Mouse (Mus musculus): Measurements from ENCODE around the gene Adamts10. TPM values are rescaled to one million over a fixed set of nuclear protein-coding genes. Genes with fewer than 3 reads are reported as not detected.

Adamts10 gene
- polyA plus RNA-seq, 1 experiment from 2014 or later: 64.7 TPM

DNA sequence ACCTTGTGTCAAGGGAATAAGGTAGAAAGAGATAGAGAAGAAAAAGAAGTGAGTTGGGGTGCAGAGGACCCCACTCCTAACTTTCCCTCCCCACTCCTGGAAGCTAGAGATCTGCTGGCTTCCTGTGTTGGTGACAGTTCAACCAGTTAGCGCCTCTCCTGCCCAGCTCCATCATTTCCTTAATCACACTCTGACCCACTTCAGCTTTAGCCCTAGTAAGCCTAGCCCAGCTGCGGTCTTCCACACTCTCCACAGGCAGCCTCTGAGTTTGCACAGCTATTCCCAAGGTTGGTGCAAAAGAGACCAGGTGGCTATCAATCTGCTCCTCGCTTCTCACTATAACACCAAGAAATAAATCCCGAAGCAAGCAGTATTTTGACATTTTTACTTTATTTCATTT lies 15.9 kb downstream of the Adamts10 start:
- H3K9ac ChIP-seq (replicated peaks; ENCODE audit: low read depth, low read length): no peak overlapping the region
- peaks cover 35% of the 10 kb centered on the region for H3K36me3 ChIP-seq (ENCODE audit: control insufficient read depth, insufficient read depth, low read length)
- H3K4me2 ChIP-seq (replicated peaks; ENCODE audit: low read depth, low read length): no peak overlapping the region
- H3K4me3 ChIP-seq (ENCODE audit: low read depth, low read length): no peak overlapping the region
- no peaks in the 10 kb centered on the region for H3K9me3 ChIP-seq (ENCODE audit: control insufficient read depth, low read depth, low read length)
- H3K27me3 ChIP-seq (ENCODE audit: control insufficient read depth, insufficient read depth, low read length): no peaks in the 10 kb centered on the region
- H3K4me1 ChIP-seq (ENCODE audit: control insufficient read depth, insufficient read depth, low read length): no peaks in the 10 kb centered on the region
- ATAC-seq (ENCODE audit: insufficient number of reproducible peaks, insufficient read depth, low FRiP score, low read depth): no peak
- no peak overlapping the region for H3K27ac ChIP-seq (ENCODE audit: low read length)
- WGBS: 90% methylated on average over 4 of the region's 4 CpGs

DNA sequence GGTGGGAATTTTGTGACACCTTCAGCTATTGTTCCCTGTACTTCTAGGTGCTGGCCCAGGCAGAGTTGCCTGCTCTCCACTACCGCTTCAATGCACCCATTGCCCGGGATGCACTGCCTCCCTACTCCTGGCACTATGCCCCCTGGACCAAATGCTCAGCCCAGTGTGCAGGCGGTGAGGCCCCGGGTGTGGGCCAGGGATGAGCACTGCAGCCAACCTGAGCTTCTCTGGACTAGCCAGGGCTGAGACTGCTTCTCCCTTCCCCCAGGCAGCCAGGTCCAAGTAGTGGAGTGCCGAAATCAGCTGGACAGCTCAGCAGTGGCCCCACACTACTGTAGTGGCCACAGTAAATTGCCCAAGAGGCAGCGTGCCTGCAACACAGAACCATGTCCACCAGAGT lies 25.2 kb downstream of the Adamts10 start:
- no peaks in the 10 kb centered on the region for H3K9me3 ChIP-seq (ENCODE audit: control insufficient read depth, low read depth, low read length)
- no peak overlapping the region for H3K27ac ChIP-seq (ENCODE audit: low read length)
- no peaks in the 10 kb centered on the region for H3K4me1 ChIP-seq (ENCODE audit: control insufficient read depth, insufficient read depth, low read length)
- H3K9ac ChIP-seq (replicated peaks; ENCODE audit: low read depth, low read length): no peak overlapping the region
- H3K4me3 ChIP-seq (ENCODE audit: low read depth, low read length): no peak overlapping the region
- ATAC-seq (ENCODE audit: insufficient number of reproducible peaks, insufficient read depth, low FRiP score, low read depth): no peak
- H3K27me3 ChIP-seq (ENCODE audit: control insufficient read depth, insufficient read depth, low read length): no peaks in the 10 kb centered on the region
- WGBS: 94% methylated on average over 6 of the region's 6 CpGs
- H3K4me2 ChIP-seq (replicated peaks; ENCODE audit: low read depth, low read length): no peak overlapping the region
- H3K36me3 ChIP-seq (ENCODE audit: control insufficient read depth, insufficient read depth, low read length): peaks cover 27% of the 10 kb centered on the region

DNA sequence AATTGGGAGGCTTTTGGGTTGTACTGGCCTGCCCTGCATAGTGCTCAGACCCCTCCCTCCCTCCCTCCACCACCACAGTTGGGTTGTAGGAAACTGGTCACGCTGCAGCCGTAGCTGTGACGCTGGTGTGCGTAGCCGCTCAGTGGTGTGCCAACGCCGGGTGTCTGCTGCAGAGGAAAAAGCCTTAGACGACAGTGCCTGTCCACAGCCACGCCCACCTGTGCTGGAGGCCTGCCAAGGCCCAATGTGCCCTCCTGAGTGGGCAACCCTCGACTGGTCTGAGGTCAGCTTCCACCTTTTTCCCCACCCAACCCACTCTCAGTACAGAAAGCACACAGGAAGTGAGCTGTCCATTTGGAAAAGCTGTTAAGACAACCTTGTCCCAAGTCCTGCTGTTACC lies 26.4 kb downstream of the Adamts10 start:
- H3K4me3 ChIP-seq (ENCODE audit: low read depth, low read length): no peak overlapping the region
- no peak for ATAC-seq (ENCODE audit: insufficient number of reproducible peaks, insufficient read depth, low FRiP score, low read depth)
- H3K36me3 ChIP-seq (ENCODE audit: control insufficient read depth, insufficient read depth, low read length): peaks cover 27% of the 10 kb centered on the region
- no peaks in the 10 kb centered on the region for H3K9me3 ChIP-seq (ENCODE audit: control insufficient read depth, low read depth, low read length)
- 83% methylated on average over 10 of the region's 10 CpGs for WGBS
- no peaks in the 10 kb centered on the region for H3K27me3 ChIP-seq (ENCODE audit: control insufficient read depth, insufficient read depth, low read length)
- no peak overlapping the region for H3K27ac ChIP-seq (ENCODE audit: low read length)
- no peak overlapping the region for H3K9ac ChIP-seq (replicated peaks; ENCODE audit: low read depth, low read length)
- H3K4me1 ChIP-seq (ENCODE audit: control insufficient read depth, insufficient read depth, low read length): no peaks in the 10 kb centered on the region
- H3K4me2 ChIP-seq (replicated peaks; ENCODE audit: low read depth, low read length): no peak overlapping the region

DNA sequence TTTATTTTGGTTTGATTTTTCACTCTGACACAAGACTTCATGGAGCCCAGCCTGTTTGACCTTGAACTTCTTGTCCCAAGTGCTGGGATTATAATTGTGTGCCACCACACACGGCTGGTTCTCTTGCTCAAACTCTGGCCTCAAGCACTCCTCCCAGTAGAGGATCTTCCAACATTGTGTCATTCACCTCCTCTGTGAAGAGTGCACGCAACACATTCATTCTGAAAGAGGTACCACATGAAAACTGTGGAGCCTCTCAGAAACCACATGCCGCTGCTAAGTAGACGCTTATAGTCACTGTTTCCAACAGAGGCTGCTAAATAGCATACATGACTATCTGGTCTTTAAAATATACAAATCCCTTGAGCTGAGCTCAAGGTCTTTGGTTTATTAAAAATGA lies 28.1 kb downstream of the Adamts10 start:
- no peak overlapping the region for H3K9ac ChIP-seq (replicated peaks; ENCODE audit: low read depth, low read length)
- H3K4me3 ChIP-seq (ENCODE audit: low read depth, low read length): no peak overlapping the region
- H3K27me3 ChIP-seq (ENCODE audit: control insufficient read depth, insufficient read depth, low read length): no peaks in the 10 kb centered on the region
- 93% methylated on average over 4 of the region's 4 CpGs for WGBS
- H3K4me2 ChIP-seq (replicated peaks; ENCODE audit: low read depth, low read length): no peak overlapping the region
- no peak overlapping the region for H3K27ac ChIP-seq (ENCODE audit: low read length)
- H3K4me1 ChIP-seq (ENCODE audit: control insufficient read depth, insufficient read depth, low read length): no peaks in the 10 kb centered on the region
- no peaks in the 10 kb centered on the region for H3K9me3 ChIP-seq (ENCODE audit: control insufficient read depth, low read depth, low read length)
- peaks cover 27% of the 10 kb centered on the region for H3K36me3 ChIP-seq (ENCODE audit: control insufficient read depth, insufficient read depth, low read length)
- ATAC-seq (ENCODE audit: insufficient number of reproducible peaks, insufficient read depth, low FRiP score, low read depth): no peak

DNA sequence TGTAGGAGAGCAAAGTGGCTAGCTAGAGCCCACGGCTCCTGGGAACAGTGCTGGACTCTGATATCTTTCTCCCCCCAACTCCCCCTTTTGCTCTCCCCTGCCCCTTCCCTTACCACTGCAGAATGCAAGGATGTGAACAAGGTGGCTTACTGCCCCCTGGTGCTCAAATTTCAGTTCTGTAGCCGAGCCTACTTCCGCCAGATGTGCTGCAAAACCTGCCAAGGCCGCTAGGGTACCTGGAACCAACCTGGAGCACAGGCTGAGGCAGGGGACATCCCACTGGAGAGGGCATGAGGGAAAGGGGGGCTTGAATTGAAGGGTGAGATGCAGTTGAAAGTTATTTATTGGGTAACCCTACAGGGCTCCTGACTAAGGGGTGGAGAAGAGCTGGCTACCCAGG lies 29.0 kb downstream of the Adamts10 start:
- Histone ChIP-seq H3K9me3 (ENCODE audit: control insufficient read depth, low read depth, low read length) (no peaks in the 10 kb centered on the region), H3K4me1 (ENCODE audit: control insufficient read depth, insufficient read depth, low read length) (no peaks in the 10 kb centered on the region), H3K4me3 (ENCODE audit: low read depth, low read length) (no peak overlapping the region), H3K36me3 (ENCODE audit: control insufficient read depth, insufficient read depth, low read length) (peaks cover 27% of the 10 kb centered on the region), H3K27me3 (ENCODE audit: control insufficient read depth, insufficient read depth, low read length) (no peaks in the 10 kb centered on the region), H3K4me2 (replicated peaks; ENCODE audit: low read depth, low read length) (no peak overlapping the region), H3K9ac (replicated peaks; ENCODE audit: low read depth, low read length) (no peak overlapping the region), H3K27ac (ENCODE audit: low read length) (no peak overlapping the region)
- ATAC-seq (ENCODE audit: insufficient number of reproducible peaks, insufficient read depth, low FRiP score, low read depth): no peak
- WGBS: 53% methylated on average over 4 of the region's 4 CpGs

DNA sequence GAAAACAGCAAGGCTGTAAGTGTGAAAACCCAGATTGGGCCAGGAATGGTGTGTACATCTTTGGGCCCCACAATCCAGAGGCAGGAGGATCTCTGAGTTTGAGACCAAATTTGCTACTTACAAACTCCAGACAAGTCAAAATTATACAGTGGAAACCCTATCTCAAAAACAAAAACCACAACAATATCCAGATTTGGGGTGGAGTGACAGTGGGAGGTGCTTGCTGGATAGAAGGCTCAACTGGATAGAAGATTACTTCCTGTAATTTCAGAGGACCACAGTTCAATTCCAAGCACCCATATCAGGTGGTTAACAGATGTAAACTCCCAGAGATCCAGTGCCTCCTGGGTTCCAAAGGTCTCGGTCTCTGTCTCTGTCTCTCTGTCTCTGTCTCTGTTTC lies 30.5 kb downstream of the Adamts10 start:
- Histone ChIP-seq H3K36me3 (ENCODE audit: control insufficient read depth, insufficient read depth, low read length) (peaks cover 21% of the 10 kb centered on the region), H3K9ac (replicated peaks; ENCODE audit: low read depth, low read length) (no peak overlapping the region), H3K4me1 (ENCODE audit: control insufficient read depth, insufficient read depth, low read length) (no peaks in the 10 kb centered on the region), H3K27me3 (ENCODE audit: control insufficient read depth, insufficient read depth, low read length) (no peaks in the 10 kb centered on the region), H3K9me3 (ENCODE audit: control insufficient read depth, low read depth, low read length) (no peaks in the 10 kb centered on the region), H3K4me2 (replicated peaks; ENCODE audit: low read depth, low read length) (no peak overlapping the region), H3K4me3 (ENCODE audit: low read depth, low read length) (no peak overlapping the region), H3K27ac (ENCODE audit: low read length) (no peak overlapping the region)
- no peak for ATAC-seq (ENCODE audit: insufficient number of reproducible peaks, insufficient read depth, low FRiP score, low read depth)
- WGBS: 91% methylated on average over 1 of the region's 1 CpGs

DNA sequence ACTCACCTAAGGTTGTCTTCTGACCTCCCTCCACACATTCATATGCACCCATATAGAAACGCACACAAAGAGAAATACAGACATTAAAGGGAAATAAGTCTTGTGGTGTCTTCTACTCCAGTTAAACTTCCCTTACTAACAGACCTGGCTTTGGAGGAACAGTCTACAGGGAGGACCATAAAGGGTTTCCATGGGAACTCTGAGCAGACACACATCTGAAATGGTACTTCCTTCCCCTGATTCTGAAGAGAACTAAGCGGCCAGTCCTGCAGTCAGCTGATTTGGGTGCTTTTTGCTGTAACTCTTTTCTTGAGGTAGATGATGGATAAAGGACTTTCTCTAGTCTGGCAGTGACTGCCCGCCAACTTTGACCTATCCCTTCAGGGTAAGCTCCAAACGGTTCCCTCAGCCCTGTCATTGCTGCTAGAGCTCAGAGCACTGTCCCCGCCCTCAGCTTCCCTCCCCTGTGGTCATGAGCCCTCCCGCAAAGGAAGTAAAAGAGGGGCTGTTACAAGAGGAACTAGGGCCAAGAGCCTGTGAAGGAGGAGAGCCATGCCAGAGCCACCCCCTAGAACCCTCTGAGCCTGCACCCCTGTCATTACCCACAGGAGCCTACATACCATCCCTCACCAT lies 31.3 kb downstream of the Adamts10 start, which contains the start of gene Myo1f:
TSS of gene Myo1f (plus strand) at position 485 of the 633 bp plus-strand sequence.
- ATAC-seq (ENCODE audit: insufficient number of reproducible peaks, insufficient read depth, low FRiP score, low read depth): no peak
- Histone ChIP-seq H3K27ac (ENCODE audit: low read length) (no peak within 1 kb of the TSS), H3K9ac (replicated peaks; ENCODE audit: low read depth, low read length) (no peak within 1 kb of the TSS), H3K4me1 (ENCODE audit: control insufficient read depth, insufficient read depth, low read length) (no peaks in the 10 kb centered on the region), H3K9me3 (ENCODE audit: control insufficient read depth, low read depth, low read length) (no peaks in the 10 kb centered on the region), H3K36me3 (ENCODE audit: control insufficient read depth, insufficient read depth, low read length) (peaks cover 13% of the 10 kb centered on the region), H3K4me2 (replicated peaks; ENCODE audit: low read depth, low read length) (no peak within 1 kb of the TSS), H3K4me3 (ENCODE audit: low read depth, low read length) (no peak within 1 kb of the TSS), H3K27me3 (ENCODE audit: control insufficient read depth, insufficient read depth, low read length) (no peaks in the 10 kb centered on the region)
- 41% methylated on average over 6 of the region's 6 CpGs for WGBS

DNA sequence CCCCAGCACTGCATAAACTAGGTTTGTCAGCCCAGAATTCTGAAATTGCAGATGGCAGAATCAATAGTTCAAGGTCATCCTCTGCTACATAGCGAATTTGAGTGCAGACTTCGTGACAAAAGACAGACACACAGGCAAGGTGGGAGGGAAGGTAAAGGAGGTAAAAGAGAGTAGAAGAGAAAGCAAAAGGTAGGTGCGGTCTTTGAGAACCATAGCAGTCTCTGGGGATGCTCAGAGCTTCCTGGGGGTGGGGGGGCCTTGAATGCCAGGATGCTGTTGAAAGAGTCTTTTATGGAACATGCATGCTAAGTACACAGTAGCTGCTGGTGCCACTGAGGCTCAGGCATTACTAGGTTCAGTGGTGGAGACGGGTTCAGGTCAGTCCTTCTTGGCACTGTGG lies 33.9 kb downstream of the Adamts10 start:
- no peak for ATAC-seq (ENCODE audit: insufficient number of reproducible peaks, insufficient read depth, low FRiP score, low read depth)
- Histone ChIP-seq H3K27ac (ENCODE audit: low read length) (no peak overlapping the region), H3K27me3 (ENCODE audit: control insufficient read depth, insufficient read depth, low read length) (no peaks in the 10 kb centered on the region), H3K36me3 (ENCODE audit: control insufficient read depth, insufficient read depth, low read length) (no peaks in the 10 kb centered on the region; the same call in 1 of the 2 replicates), H3K4me2 (replicated peaks; ENCODE audit: low read depth, low read length) (no peak overlapping the region), H3K9me3 (ENCODE audit: control insufficient read depth, low read depth, low read length) (no peaks in the 10 kb centered on the region), H3K9ac (replicated peaks; ENCODE audit: low read depth, low read length) (no peak overlapping the region), H3K4me3 (ENCODE audit: low read depth, low read length) (no peak overlapping the region), H3K4me1 (ENCODE audit: control insufficient read depth, insufficient read depth, low read length) (no peaks in the 10 kb centered on the region)
- 73% methylated on average over 4 of the region's 4 CpGs for WGBS

DNA sequence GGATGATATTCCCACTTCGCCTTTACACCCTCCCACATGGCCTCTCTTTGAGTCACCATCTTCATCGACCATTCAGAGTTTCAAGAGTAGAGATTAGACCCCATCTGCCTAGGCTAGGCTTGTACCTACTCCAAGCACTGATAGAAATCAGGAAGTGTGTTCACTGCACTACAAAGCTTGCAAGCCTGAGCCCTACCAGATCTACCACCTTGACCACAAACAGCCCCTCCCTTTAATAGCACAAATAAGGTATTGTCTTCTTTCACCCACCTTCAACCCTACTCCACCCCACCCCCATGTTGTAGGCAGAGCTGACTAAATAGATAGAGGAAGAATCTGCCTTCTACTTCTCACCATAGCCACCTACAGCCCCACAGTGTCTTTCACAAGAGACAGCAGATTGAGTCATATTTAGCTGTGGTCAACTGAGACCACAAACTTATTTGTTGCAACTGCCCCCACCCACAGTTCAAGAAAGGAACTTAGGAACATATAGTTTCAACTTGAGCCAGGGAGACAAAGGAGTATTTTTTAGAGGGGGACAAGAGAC lies 39.6 kb downstream of the Adamts10 start:
- H3K4me2 ChIP-seq (replicated peaks; ENCODE audit: low read depth, low read length): no peak overlapping the region
- H3K4me1 ChIP-seq (ENCODE audit: control insufficient read depth, insufficient read depth, low read length): no peaks in the 10 kb centered on the region
- no peak for ATAC-seq (ENCODE audit: insufficient number of reproducible peaks, insufficient read depth, low FRiP score, low read depth)
- H3K9me3 ChIP-seq (ENCODE audit: control insufficient read depth, low read depth, low read length): no peaks in the 10 kb centered on the region
- H3K9ac ChIP-seq (replicated peaks; ENCODE audit: low read depth, low read length): no peak overlapping the region
- H3K27ac ChIP-seq (ENCODE audit: low read length): no peak overlapping the region
- no peak overlapping the region for H3K4me3 ChIP-seq (ENCODE audit: low read depth, low read length)
- WGBS: 65% methylated on average over 2 of the region's 2 CpGs
- H3K36me3 ChIP-seq (ENCODE audit: control insufficient read depth, insufficient read depth, low read length): no peaks in the 10 kb centered on the region
- H3K27me3 ChIP-seq (ENCODE audit: control insufficient read depth, insufficient read depth, low read length): no peaks in the 10 kb centered on the region

Measured in stomach, embryonic 14.5 days (tissue).